Mouse (Mus musculus) small intestine, adult 2 months (tissue): Measurements from ENCODE around the gene Mpv17.

Source experiments
- CTCF ChIP-seq: fragments of 200-500 bp; IDR thresholded peaks from 2 replicates; pipeline ENCODE4 v1.5.1; 2012; ENCODE audit warnings: low read depth, mild to moderate bottlenecking, control low read depth, inconsistent platforms, low read length, moderate library complexity, mixed read lengths; ENCODE audit not compliant: insufficient replicate concordance, insufficient read length; ENCODE audit errors: extremely low read depth
- POLR2A ChIP-seq: fragments of 200-500 bp; IDR thresholded peaks from 2 replicates; pipeline ENCODE4 v1.6.1; 2012; ENCODE audit warnings: low read depth, mild to moderate bottlenecking, control low read depth, inconsistent platforms, low read length, moderate library complexity

- TF ChIP-seq CTCF, result no peak
- no peak for TF ChIP-seq POLR2A
These were observed 61.6 kb downstream of the Mpv17 start for GRCm38 (mm10) chr5:31092231-31092975.
